8 mouse cellular contexts compared by ENCODE assay signal in the genomic region with DNA sequence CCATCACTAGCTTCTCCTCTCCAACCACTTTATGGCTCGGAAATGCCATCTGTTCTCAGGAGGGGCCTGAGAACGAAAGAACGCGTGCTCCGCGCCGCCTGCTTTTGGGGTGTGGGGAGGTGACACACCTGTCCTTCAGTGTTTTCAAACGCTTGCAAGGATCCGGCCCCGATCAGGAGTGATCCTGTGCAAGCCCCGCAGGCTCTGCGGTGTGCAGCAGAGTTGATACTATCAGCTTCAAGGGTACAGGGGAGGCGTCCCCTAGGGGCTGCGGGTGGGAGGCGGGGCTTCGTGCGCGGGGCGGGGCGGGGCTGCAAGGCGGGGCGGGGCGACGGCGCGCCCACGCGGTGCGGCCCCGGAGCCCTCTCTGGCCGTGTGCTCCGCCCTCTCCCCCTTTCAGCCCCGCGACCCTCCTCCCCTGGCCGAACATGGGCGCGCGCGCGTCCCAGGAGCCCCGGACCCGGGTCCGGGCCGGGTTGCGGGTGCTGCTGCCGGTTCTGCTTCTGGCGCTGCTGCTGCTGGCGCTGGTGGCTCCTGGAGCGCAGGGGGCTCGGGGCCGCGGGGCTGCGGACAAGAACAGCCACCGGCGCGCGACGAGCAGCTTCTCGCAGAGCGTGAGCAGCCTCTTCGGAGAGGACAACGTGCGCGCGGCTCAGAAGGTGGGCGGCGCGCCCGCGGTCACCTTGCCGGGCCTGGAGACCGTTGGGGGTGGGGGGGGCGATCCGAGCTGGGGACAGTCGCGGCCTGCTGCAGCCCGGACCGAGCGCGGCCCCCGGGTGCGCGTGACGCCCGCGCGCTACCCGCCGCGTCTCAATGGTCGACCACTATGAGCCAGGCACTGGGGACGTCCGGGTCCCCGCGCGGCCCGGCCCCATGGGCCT. TPM values are rescaled to one million over a fixed set of nuclear protein-coding genes. Genes with fewer than 3 reads are reported as not detected.
DNase-seq lines count a peak whose midpoint lies in the region; ATAC-seq lines count a peak whose summit lies in the region.

A gene (plus strand): TSS at position 335 of the 881 bp plus-strand sequence.

- no peaks in the 10 kb centered on the region for H3K4me1 ChIP-seq in embryonic facial prominence, embryonic 11.5 days (ENCODE audit: control insufficient read depth, insufficient read depth, low read length)
- no peaks in the 10 kb centered on the region for H3K4me1 ChIP-seq in heart, embryonic 11.5 days (ENCODE audit: control insufficient read depth, insufficient read depth, low read length)
- peaks cover 28% of the 10 kb centered on the region for H3K4me1 ChIP-seq in kidney, embryonic 15.5 days
- peaks cover 64% of the 10 kb centered on the region for H3K4me1 ChIP-seq in liver, embryonic 13.5 days (replicated peaks)
- H3K4me1 ChIP-seq in neural tube, embryonic 11.5 days (ENCODE audit: control insufficient read depth, insufficient read depth, low read length) = 0 out of 2 replicates have a peak, but pooled peaks cover 4% of the 10 kb centered on the region

- ATAC-seq in embryonic facial prominence, embryonic 11.5 days (replicated peaks; ENCODE audit: insufficient number of reproducible peaks, low FRiP score, low TSS enrichment, low read depth) = peak; percentile 84
- peak; percentile 92 for ATAC-seq in heart, embryonic 11.5 days (replicated peaks; ENCODE audit: insufficient number of reproducible peaks, low FRiP score, low TSS enrichment)
- ATAC-seq in kidney, embryonic 15.5 days (replicated peaks; ENCODE audit: low FRiP score) = peak; percentile 95
- peak; percentile 90 for ATAC-seq in liver, embryonic 13.5 days (ENCODE audit: low read depth)
- ATAC-seq in neural tube, embryonic 11.5 days (ENCODE audit: insufficient read depth, low FRiP score, low TSS enrichment) = peak; percentile 94

- no peaks in the 10 kb centered on the region for H3K27me3 ChIP-seq in embryonic facial prominence, embryonic 11.5 days (ENCODE audit: control insufficient read depth, insufficient read depth, low read length)
- H3K27me3 ChIP-seq in heart, embryonic 11.5 days (ENCODE audit: control insufficient read depth, insufficient read depth, low read length) = no peaks in the 10 kb centered on the region
- H3K27me3 ChIP-seq in kidney, embryonic 15.5 days = no peaks in the 10 kb centered on the region
- H3K27me3 ChIP-seq in liver, embryonic 13.5 days = no peaks in the 10 kb centered on the region
- no peaks in the 10 kb centered on the region for H3K27me3 ChIP-seq in neural tube, embryonic 11.5 days (ENCODE audit: control insufficient read depth, insufficient read depth, low read length)

- peak within 1 kb of the TSS; percentile 68; the same call in 1 of the 2 replicates for H3K27ac ChIP-seq in embryonic facial prominence, embryonic 11.5 days (replicated peaks; ENCODE audit: low read depth, low read length)
- H3K27ac ChIP-seq in heart, embryonic 11.5 days (ENCODE audit: low read depth, low read length) = peak within 1 kb of the TSS; percentile 84
- H3K27ac ChIP-seq in kidney, embryonic 15.5 days = peak within 1 kb of the TSS; percentile 89
- peak within 1 kb of the TSS; percentile 83 for H3K27ac ChIP-seq in liver, embryonic 13.5 days
- H3K27ac ChIP-seq in neural tube, embryonic 11.5 days (ENCODE audit: low read depth, low read length) = peak within 1 kb of the TSS; percentile 79

- H3K36me3 ChIP-seq in embryonic facial prominence, embryonic 11.5 days (replicated peaks; ENCODE audit: control insufficient read depth, insufficient read depth, low read depth, low read length) = no peaks in the 10 kb centered on the region
- no peaks in the 10 kb centered on the region; the same call in 1 of the 2 replicates for H3K36me3 ChIP-seq in heart, embryonic 11.5 days (ENCODE audit: control insufficient read depth, insufficient read depth, low read length)
- H3K36me3 ChIP-seq in kidney, embryonic 15.5 days = peaks cover 11% of the 10 kb centered on the region; the same call in 1 of the 2 replicates
- H3K36me3 ChIP-seq in liver, embryonic 13.5 days = peaks cover 12% of the 10 kb centered on the region; the same call in 1 of the 2 replicates
- no peaks in the 10 kb centered on the region for H3K36me3 ChIP-seq in neural tube, embryonic 11.5 days (ENCODE audit: control insufficient read depth, insufficient read depth, low read length)

- peak within 1 kb of the TSS; percentile 90 for H3K4me3 ChIP-seq in embryonic facial prominence, embryonic 11.5 days (ENCODE audit: low read depth, low read length)
- H3K4me3 ChIP-seq in heart, embryonic 11.5 days (ENCODE audit: low read depth, low read length) = peak within 1 kb of the TSS; percentile 94
- H3K4me3 ChIP-seq in kidney, embryonic 15.5 days (replicated peaks) = peak within 1 kb of the TSS; percentile 97
- H3K4me3 ChIP-seq in liver, embryonic 13.5 days (replicated peaks) = peak within 1 kb of the TSS; percentile 92
- peak within 1 kb of the TSS; percentile 88 for H3K4me3 ChIP-seq in neural tube, embryonic 11.5 days (ENCODE audit: low read depth, low read length)

- DNase-seq in B cell, adult 2 months = peak; percentile 71 to 74
- DNase-seq in adrenal gland, adult 2 months = peak; percentile 75
- DNase-seq in embryonic facial prominence, embryonic 11.5 days (ENCODE audit: low spot score) = peak; percentile 86
- DNase-seq in liver, embryonic 13.5 days = peak; percentile 54
- DNase-seq in neural tube, embryonic 11.5 days (ENCODE audit: low spot score) = peak; percentile 88
- DNase-seq in testis, postnatal 10 days (ENCODE audit: low spot score) = peak; percentile 72

- peak within 1 kb of the TSS; percentile 62 for H3K4me2 ChIP-seq in embryonic facial prominence, embryonic 11.5 days (ENCODE audit: low read depth, low read length)
- H3K4me2 ChIP-seq in heart, embryonic 11.5 days = peak within 1 kb of the TSS; percentile 87
- peak within 1 kb of the TSS; percentile 91 for H3K4me2 ChIP-seq in kidney, embryonic 15.5 days
- H3K4me2 ChIP-seq in liver, embryonic 13.5 days = peak within 1 kb of the TSS; percentile 99
- peak within 1 kb of the TSS; percentile 76 for H3K4me2 ChIP-seq in neural tube, embryonic 11.5 days (ENCODE audit: low read depth)

- H3K9ac ChIP-seq in embryonic facial prominence, embryonic 11.5 days (replicated peaks; ENCODE audit: low read length) = peak within 1 kb of the TSS; percentile 83
- H3K9ac ChIP-seq in heart, embryonic 11.5 days (ENCODE audit: low read depth, low read length) = peak within 1 kb of the TSS; percentile 91
- peak within 1 kb of the TSS; percentile 96 for H3K9ac ChIP-seq in kidney, embryonic 15.5 days
- H3K9ac ChIP-seq in liver, embryonic 13.5 days = peak within 1 kb of the TSS; percentile 92
- peak within 1 kb of the TSS; percentile 86 for H3K9ac ChIP-seq in neural tube, embryonic 11.5 days (ENCODE audit: low read length)

- no peaks in the 10 kb centered on the region for H3K9me3 ChIP-seq in embryonic facial prominence, embryonic 11.5 days (replicated peaks; ENCODE audit: control insufficient read depth, low read length)
- no peaks in the 10 kb centered on the region for H3K9me3 ChIP-seq in heart, embryonic 11.5 days (replicated peaks; ENCODE audit: control insufficient read depth, low read length)
- H3K9me3 ChIP-seq in kidney, embryonic 15.5 days (replicated peaks) = no peaks in the 10 kb centered on the region
- H3K9me3 ChIP-seq in liver, embryonic 13.5 days (replicated peaks) = no peaks in the 10 kb centered on the region
- no peaks in the 10 kb centered on the region for H3K9me3 ChIP-seq in neural tube, embryonic 11.5 days (ENCODE audit: control insufficient read depth, low read length)

- WGBS in embryonic facial prominence, embryonic 11.5 days = under 1% methylated on average over 63 of the region's 97 CpGs
- under 1% methylated on average over 86 of the region's 97 CpGs for WGBS in heart, embryonic 11.5 days (ENCODE audit: insufficient replicate concordance)
- under 1% methylated on average over 83 of the region's 97 CpGs for WGBS in kidney, embryonic 15.5 days
- WGBS in liver, embryonic 13.5 days (ENCODE audit: insufficient replicate concordance) = under 1% methylated on average over 94 of the region's 97 CpGs
- under 1% methylated on average over 42 of the region's 97 CpGs for WGBS in neural tube, embryonic 11.5 days

RNA-seq across cellular contexts. Expression of the gene that starts here (rescaled TPM):
- total RNA-seq in adrenal gland, adult 2 months (2021) = 10 to 100 TPM; 25.3 to 28.7 TPM
- 11.0 and 22.1 TPM in 2 replicates for polyA plus RNA-seq in adrenal gland, adult 2 months (2012; rRNA removed)
- 26.3 and 29.2 TPM in 2 replicates for polyA plus RNA-seq in embryonic facial prominence, embryonic 11.5 days (2014; fragmentation: Nextera tagmentation; extraction: Ambion mirVana)
- 30.8 and 32.7 TPM in 2 replicates for polyA plus RNA-seq in heart, embryonic 11.5 days (2014; fragmentation: Nextera tagmentation; extraction: Ambion mirVana)
- polyA plus RNA-seq in kidney, embryonic 15.5 days (2015; fragmentation: Nextera tagmentation; extraction: Ambion mirVana) = 41.5 and 42.0 TPM in 2 replicates
- polyA plus RNA-seq in liver, embryonic 13.5 days (2015; fragmentation: Nextera tagmentation; extraction: Ambion mirVana) = 30.7 and 31.8 TPM in 2 replicates
- 33.7 and 38.0 TPM in 2 replicates for polyA plus RNA-seq in neural tube, embryonic 11.5 days (2014; fragmentation: Nextera tagmentation; extraction: Ambion mirVana)

Comparison
In these comparisons a context has a peak if more than half of its experiments do, and no peak if none do; other contexts are left out.
1. Peak in every context shown above with its lines: DNase-seq, ATAC-seq, H3K4me3 ChIP-seq and H3K27ac ChIP-seq.